Mouse (Mus musculus): ENCODE measurements around the gene Vpreb3. TPM values are rescaled to one million over a fixed set of nuclear protein-coding genes. Genes with fewer than 3 reads are reported as not detected.

Gene Vpreb3
- total RNA-seq, 2 experiments from 2014 or later: 0.82 TPM; not detected in 1

- peak; percentile 65 to 67 for DNase-seq
Measured at GRCm38 (mm10) chr10:75932081-75932678, 10.7 kb upstream of the Vpreb3 start.

GRCm38 (mm10) chr10:75932891-75933290, 10.0 kb upstream of the Vpreb3 start, which contains the start of gene Chchd10:
Gene Chchd10, plus strand, starts transcription at chr10:75933130.
- DNase-seq: no peak

- no peak for DNase-seq
Measured at GRCm38 (mm10) chr10:75934991-75935390, 7.9 kb upstream of the Vpreb3 start.

- DNase-seq: peak; percentile 79 to 80
Measured at GRCm38 (mm10) chr10:75935680-75936541, 6.9 kb upstream of the Vpreb3 start, which contains the start of gene Mmp11. Gene Mmp11, minus strand, starts transcription at chr10:75936496.

GRCm38 (mm10) chr10:75936909-75937667, 5.8 kb upstream of the Vpreb3 start:
- DNase-seq: peak in 1 of 2 experiments; percentile 28

- DNase-seq: peak; percentile 34 to 61
Measured at GRCm38 (mm10) chr10:75937851-75938643, 4.8 kb upstream of the Vpreb3 start.

GRCm38 (mm10) chr10:75939481-75940234, 3.2 kb upstream of the Vpreb3 start:
- no peak for DNase-seq

- DNase-seq: no peak
Measured at GRCm38 (mm10) chr10:75940520-75940919, 2.3 kb upstream of the Vpreb3 start, which contains the start of gene Gm867. Gene Gm867, minus strand, starts transcription at chr10:75940672.

DNA sequence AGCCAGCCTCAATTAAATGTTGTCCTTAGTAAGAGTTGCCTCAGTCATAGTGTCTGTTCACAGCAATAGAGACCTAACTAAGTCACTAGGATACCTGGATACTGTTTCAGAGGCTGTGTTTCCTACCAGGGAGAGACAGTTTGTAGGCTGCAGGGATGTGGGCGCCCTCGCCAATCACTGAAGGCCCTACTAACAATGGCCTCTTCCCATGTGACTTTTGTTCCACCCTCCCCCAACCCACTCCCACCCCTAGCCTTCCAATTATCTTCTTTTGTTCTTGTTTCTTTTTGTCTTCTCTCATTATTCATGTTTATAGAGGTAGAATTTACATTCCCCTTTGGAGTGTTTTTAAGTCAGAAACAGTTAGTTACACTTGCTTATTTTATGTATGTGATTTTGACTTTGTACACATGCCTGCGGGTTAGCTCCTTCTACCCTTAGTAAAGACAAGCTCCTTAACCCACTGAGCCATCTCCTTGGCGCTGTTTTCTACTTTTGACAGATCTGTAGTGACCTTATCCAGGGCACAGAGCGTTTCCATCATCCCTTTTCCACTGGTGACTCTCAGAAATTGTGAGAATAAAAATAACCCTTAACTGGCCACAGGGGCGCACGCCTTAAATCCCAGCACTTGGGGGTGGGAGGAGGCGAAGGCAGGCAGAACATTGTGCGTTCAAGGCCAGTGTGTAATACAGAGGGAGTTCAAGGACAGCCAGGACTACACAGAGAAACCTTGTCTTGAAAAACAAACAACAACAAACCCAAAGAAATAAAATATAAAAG, 1.6 kb upstream of the Vpreb3 start:
- DNase-seq: no peak

DNA sequence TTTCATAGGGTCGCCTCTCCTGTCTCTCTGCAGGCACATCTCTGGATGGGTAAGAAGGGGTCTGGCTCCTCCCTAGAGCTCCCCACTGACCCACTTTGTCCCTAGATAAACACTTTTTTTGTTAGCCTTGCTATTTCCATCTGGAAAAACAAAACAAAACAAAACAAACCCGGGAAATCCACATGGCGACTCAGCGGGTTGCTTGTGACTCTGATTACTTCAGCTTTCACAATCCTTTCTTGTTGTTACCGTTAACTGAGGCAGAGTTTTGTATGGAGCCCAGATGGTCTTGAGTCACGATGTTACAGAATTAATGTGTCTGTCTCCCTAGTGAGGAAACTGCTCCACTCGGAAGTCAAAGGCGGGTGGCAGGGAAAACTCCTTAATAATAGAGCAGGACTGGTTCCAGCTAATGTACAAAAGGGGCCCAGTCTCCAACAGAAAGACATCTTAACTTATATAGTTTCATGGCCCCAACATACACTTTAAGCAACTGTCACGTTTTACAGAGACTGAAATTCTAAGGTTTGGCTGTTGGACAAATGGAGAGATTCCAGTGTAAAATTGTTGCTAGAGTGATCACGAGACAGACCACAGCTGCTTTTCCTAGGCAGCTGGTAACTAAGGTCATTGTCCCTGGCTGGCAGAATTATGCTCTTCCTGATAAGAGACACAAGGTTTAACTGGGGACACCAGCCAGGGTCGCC, 1.4 kb downstream of the Vpreb3 start:
- peak in 1 of 2 experiments; percentile 56 for DNase-seq

DNA sequence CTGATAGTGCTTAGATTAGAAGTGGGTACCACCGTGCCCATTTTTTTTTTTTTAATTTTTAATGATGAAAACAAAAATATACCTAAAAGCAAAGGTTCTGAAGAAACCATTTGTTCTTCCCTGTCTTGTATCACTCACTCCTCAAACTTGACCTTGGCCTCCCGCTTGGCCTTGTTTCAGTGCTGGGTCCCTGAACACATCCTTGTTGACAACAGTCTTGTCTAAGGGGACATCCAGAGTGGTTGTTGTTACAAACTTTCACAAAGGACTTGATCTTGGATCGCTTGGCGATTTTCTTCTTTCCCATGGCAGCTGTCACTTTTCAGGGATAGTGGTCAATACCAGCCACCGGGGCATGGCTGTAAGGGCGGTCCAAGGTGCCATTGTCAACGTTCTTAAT, 2.4 kb downstream of the Vpreb3 start:
- no peak for DNase-seq

DNA sequence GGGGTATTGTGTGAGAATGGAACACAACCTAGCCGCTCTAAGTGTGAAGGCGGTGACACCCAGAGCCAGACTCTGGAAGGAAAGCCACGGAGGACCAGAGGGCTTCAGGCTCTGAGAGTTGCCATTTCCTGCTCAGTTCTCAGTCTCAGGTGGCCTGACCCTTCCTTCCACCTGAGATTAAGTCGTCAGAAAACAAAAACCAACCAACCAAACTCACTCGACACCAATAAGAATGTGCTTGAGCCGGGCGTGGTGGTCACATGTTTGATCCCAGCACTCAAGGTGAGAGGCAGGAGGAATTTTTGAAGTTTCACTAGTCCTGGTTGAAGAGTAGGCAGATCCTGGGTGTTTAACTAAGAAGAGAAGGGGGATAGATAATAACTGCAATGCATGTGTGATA, 3.0 kb downstream of the Vpreb3 start:
- no peak for DNase-seq

DNA sequence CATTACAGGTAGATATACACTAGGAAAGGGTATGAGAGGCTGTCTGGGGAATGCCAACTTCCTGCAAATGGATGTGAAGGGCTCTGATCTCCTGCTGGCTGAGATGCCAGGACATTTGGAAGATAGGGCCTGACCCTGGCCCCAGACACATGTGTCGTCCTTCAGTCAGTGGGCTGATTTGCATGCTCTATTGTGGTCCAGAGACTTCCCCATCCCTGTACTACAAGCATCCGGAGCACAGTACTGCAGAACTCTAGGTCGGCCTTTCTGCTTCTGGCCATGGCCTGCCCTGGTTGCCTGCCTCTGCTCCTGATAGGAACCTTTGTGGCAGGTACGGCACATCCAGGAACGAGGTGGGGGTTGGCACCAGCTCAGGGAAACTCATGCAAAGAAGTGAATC, 5.2 kb downstream of the Vpreb3 start:
- DNase-seq: no peak

DNA sequence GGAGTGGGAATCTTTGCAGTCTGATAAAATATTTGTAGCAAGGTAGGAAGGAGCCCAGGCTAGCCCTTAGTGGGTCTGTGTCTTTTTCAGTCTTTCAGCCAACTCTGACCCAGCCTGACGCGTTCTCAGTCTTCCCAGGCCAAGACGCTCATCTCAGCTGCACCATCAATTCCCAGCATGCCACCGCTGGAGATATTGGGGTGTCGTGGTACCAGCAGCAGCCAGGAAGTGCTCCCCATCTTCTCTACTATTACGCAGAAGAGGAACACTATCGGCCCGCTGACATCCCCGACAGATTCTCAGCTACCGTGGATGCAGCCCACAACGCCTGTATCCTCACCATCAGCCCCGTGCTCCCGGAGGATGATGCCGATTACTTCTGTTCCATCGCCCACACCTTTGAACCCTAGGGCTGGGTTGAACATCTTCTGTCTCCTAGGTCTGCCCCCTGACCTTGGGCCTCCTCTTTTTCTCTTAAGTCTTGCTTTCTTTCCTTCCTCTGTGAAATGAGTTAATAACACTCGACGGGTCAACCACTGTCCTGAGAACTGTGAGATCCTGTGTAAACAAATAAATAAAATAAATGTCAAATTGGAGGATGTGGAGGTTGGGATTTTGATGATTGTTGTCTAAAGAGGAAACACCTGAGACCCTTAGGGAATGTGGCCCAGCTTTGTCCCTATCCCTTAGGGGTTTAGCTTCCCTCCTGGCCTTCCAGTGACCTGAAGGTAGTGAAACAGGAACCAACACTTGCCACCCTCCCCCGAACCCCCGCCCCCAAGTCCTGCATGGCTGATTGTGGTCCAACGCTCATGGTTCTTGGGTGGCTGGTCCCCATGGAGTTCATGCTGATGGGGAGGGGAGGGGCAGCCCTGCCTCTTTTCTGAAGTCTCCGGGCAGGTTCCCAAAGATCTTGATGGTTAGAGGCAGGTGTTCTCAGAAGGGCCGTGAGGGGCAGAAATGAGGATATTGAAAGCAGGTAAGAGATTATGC, 6.5 kb downstream of the Vpreb3 start:
- DNase-seq: no peak

- DNase-seq: no peak
Measured at GRCm38 (mm10) chr10:75950791-75951210, 7.9 kb downstream of the Vpreb3 start.

- DNase-seq: peak in 1 of 2 experiments; percentile 78
Measured at GRCm38 (mm10) chr10:75951424-75952050, 8.7 kb downstream of the Vpreb3 start.

DNA sequence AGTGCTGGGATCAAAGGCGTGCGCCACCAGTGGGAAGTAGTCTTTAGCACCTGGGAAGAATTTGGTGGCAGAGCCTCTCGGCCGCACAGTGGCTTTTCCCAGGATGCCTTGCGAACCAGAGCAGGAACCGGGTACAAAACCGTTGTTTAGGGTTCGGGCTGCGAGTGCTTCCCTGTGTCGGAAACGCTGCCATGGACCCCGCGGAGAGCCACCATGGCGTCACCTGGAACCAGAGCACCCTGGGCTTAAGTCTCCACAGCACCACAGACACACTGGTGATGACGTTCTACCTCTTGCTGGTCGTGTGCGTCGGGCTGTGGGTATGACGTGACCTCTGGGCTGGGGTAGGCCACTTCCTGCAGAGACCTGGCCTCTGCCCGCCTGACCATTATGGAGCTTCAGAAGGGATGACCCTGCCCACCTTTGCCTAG, 11.5 kb downstream of the Vpreb3 start, which contains the start of gene Gm5134:
Gm5134 (plus strand) TSS at position 134 of the 431 bp plus-strand sequence.
- no peak for DNase-seq

Data from heart, adult 18-20 months (tissue).